Mouse (Mus musculus) embryonic fibroblast, embryonic 13.5 days (primary cell): ENCODE results near the gene Cdhr5. TPM values are rescaled to one million over a fixed set of nuclear protein-coding genes. Genes with fewer than 3 reads are reported as not detected.

Source experiments
- H3K27ac ChIP-seq: 2 replicates; pipeline ENCODE4 v1.5.1; 2012; ENCODE audit warnings: low read length, control low read depth, inconsistent platforms; ENCODE audit not compliant: insufficient read depth
- H3K4me1 ChIP-seq: 2 replicates; pipeline ENCODE4 v1.6.1; 2011; ENCODE audit warnings: low read length; ENCODE audit not compliant: control insufficient read depth, insufficient read depth
- H3K4me3 ChIP-seq: 2 replicates; pipeline ENCODE4 v1.5.1; 2011; ENCODE audit warnings: mild to moderate bottlenecking, control low read depth, low read length; ENCODE audit not compliant: insufficient read depth
- CTCF ChIP-seq: IDR thresholded peaks from 2 replicates; pipeline ENCODE4 v1.5.1; 2011; ENCODE audit warnings: mild to moderate bottlenecking, control low read depth, low read length, moderate library complexity, borderline replicate concordance; ENCODE audit not compliant: insufficient read depth
- POLR2A ChIP-seq: IDR thresholded peaks from 2 replicates; pipeline ENCODE4 v1.6.1; 2011; ENCODE audit warnings: low read depth, mild to moderate bottlenecking, control low read depth, low read length, moderate library complexity
- polyA plus RNA-seq: library from polyadenylated mRNA; stranded (reverse); fragments of >200 nt; gene quantifications from 2 replicates; pipeline ENCODE4 v1.2.4, GENCODE M21; 2011; ENCODE audit warnings: low read depth; ENCODE audit not compliant: missing spikeins, insufficient read length

Gene Cdhr5
- polyA plus RNA-seq, 1 experiment = not detected

GRCm38 (mm10) chr7:141297926-141298650 is 21.5 kb upstream of the Cdhr5 start:
- TF ChIP-seq CTCF = no peak
- TF ChIP-seq POLR2A = no peak
- no peak overlapping the region for H3K4me3 ChIP-seq
- H3K4me1 ChIP-seq = peaks cover 2% of the 10 kb centered on the region; the same call in 1 of the 2 replicates
- no peak overlapping the region for H3K27ac ChIP-seq

- Histone ChIP-seq H3K4me3 (no peak overlapping the region), H3K4me1 (peaks cover 2% of the 10 kb centered on the region; the same call in 1 of the 2 replicates), H3K27ac (no peak overlapping the region)
- no peak for TF ChIP-seq CTCF
- no peak for TF ChIP-seq POLR2A
These were observed 17.9 kb upstream of the Cdhr5 start for GRCm38 (mm10) chr7:141294479-141294878.

GRCm38 (mm10) chr7:141293852-141294471 is 17.4 kb upstream of the Cdhr5 start:
- peaks cover 2% of the 10 kb centered on the region; the same call in 1 of the 2 replicates for H3K4me1 ChIP-seq
- TF ChIP-seq POLR2A = no peak
- no peak for TF ChIP-seq CTCF
- no peak overlapping the region for H3K27ac ChIP-seq
- no peak overlapping the region for H3K4me3 ChIP-seq

GRCm38 (mm10) chr7:141292583-141293388 is 16.2 kb upstream of the Cdhr5 start:
- no peak overlapping the region for H3K27ac ChIP-seq
- TF ChIP-seq POLR2A (no peak), CTCF (no peak)

GRCm38 (mm10) chr7:141291921-141292582 is 15.5 kb upstream of the Cdhr5 start, which contains the start of gene Drd4:
Gene Drd4 (plus strand): TSS chr7:141292006.
- Histone ChIP-seq H3K4me3 (0 out of 2 replicates have a peak within 1 kb of the TSS, but pooled peaks have one; percentile 0), H3K27ac (no peak within 1 kb of the TSS), H3K4me1 (peaks cover 2% of the 10 kb centered on the region; the same call in 1 of the 2 replicates)
- TF ChIP-seq CTCF (no peak), POLR2A (no peak)

More at GRCm38 (mm10) chr7:141292583-141293388, 16.2 kb upstream of the Cdhr5 start:
- Histone ChIP-seq H3K4me3 (no peak overlapping the region), H3K4me1 (peaks cover 2% of the 10 kb centered on the region; the same call in 1 of the 2 replicates)

- no peaks in the 10 kb centered on the region for H3K4me1 ChIP-seq
- no peak overlapping the region for H3K27ac ChIP-seq
- no peak for TF ChIP-seq POLR2A
- no peak overlapping the region for H3K4me3 ChIP-seq
These were observed 11.5 kb upstream of the Cdhr5 start for GRCm38 (mm10) chr7:141288042-141288441.

- Histone ChIP-seq H3K4me1 (no peaks in the 10 kb centered on the region), H3K4me3 (no peak overlapping the region), H3K27ac (no peak overlapping the region)
- TF ChIP-seq POLR2A (no peak), CTCF (no peak)
These were observed 6.2 kb upstream of the Cdhr5 start for GRCm38 (mm10) chr7:141282756-141283155.

- Histone ChIP-seq H3K4me1 (no peaks in the 10 kb centered on the region), H3K4me3 (no peak overlapping the region), H3K27ac (no peak overlapping the region)
These were observed 4.9 kb upstream of the Cdhr5 start for GRCm38 (mm10) chr7:141281442-141281841.

More at GRCm38 (mm10) chr7:141281442-141281841, 4.9 kb upstream of the Cdhr5 start:
- no peak for TF ChIP-seq POLR2A
- no peak for TF ChIP-seq CTCF
